Mouse (Mus musculus): ENCODE data around the gene Gjd3. TPM values are rescaled to one million over a fixed set of nuclear protein-coding genes. Genes with fewer than 3 reads are reported as not detected.

Gjd3 gene
- total and polyA plus RNA-seq, 2 experiments from 2014 or later = 4.5 to 5.1 TPM

GRCm38 (mm10) chr11:99023094-99023493 is 40.3 kb upstream of the Gjd3 start:
- H3K4me1 ChIP-seq (ENCODE audit: insufficient read depth, low read length) = peaks cover 5% of the 10 kb centered on the region
- no peak for DNase-seq (ENCODE audit: low spot score)
- no peak overlapping the region for H3K9ac ChIP-seq (replicated peaks; ENCODE audit: low read length, poor library complexity, severe bottlenecking)
- peak overlapping the region; percentile 55 for H3K4me3 ChIP-seq (ENCODE audit: low read depth, low read length)
- no peak overlapping the region for H3K27ac ChIP-seq (ENCODE audit: low read depth, low read length)
- H3K27me3 ChIP-seq (ENCODE audit: insufficient read depth, low read length) = no peaks in the 10 kb centered on the region
- H3K36me3 ChIP-seq (ENCODE audit: insufficient read depth, low read length) = no peaks in the 10 kb centered on the region
- ATAC-seq (ENCODE audit: low FRiP score) = no peak
- TF ChIP-seq CTCF (IDR thresholded peaks at IDR 0.05) = no peak
- H3K4me2 ChIP-seq (ENCODE audit: low read depth, low read length, poor library complexity, severe bottlenecking) = peak overlapping the region; percentile 91
- WGBS = 5% methylated on average over 4 of the region's 4 CpGs
- H3K9me3 ChIP-seq (ENCODE audit: low read length) = no peaks in the 10 kb centered on the region

GRCm38 (mm10) chr11:99022384-99022933 is 39.6 kb upstream of the Gjd3 start:
- Histone ChIP-seq H3K36me3 (ENCODE audit: insufficient read depth, low read length) (no peaks in the 10 kb centered on the region), H3K4me1 (ENCODE audit: insufficient read depth, low read length) (peaks cover 5% of the 10 kb centered on the region), H3K4me2 (ENCODE audit: low read depth, low read length, poor library complexity, severe bottlenecking) (no peak overlapping the region), H3K27me3 (ENCODE audit: insufficient read depth, low read length) (no peaks in the 10 kb centered on the region), H3K4me3 (ENCODE audit: low read depth, low read length) (no peak overlapping the region), H3K27ac (ENCODE audit: low read depth, low read length) (no peak overlapping the region), H3K9me3 (ENCODE audit: low read length) (no peaks in the 10 kb centered on the region), H3K9ac (replicated peaks; ENCODE audit: low read length, poor library complexity, severe bottlenecking) (no peak overlapping the region)
- TF ChIP-seq CTCF (IDR thresholded peaks at IDR 0.05) = no peak
- no peak for DNase-seq (ENCODE audit: low spot score)
- 80% methylated on average over 5 of the region's 5 CpGs for WGBS
- no peak for ATAC-seq (ENCODE audit: low FRiP score)

DNA sequence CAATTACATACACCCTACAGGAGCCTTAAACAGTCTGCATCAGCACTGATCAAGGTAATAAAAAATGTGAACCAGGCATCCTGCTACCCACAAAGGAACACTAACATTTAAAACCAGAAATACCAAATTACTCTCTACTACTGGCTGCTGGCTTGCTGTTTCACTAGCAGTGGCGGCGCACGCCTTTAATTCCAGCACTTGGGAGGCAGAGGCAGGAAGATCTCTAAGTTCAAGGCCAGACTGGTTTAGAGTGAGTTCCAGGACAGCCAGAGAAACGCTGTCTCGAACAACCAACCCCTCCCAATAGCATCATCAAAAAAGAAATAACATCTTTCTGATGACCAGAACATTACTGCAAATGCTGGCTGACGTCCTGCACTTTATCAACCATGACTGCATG is 37.0 kb upstream of the Gjd3 start:
- no peak overlapping the region for H3K9ac ChIP-seq (replicated peaks; ENCODE audit: low read length, poor library complexity, severe bottlenecking)
- DNase-seq (ENCODE audit: low spot score) (no peak), ATAC-seq (ENCODE audit: low FRiP score) (no peak)
- H3K4me3 ChIP-seq (ENCODE audit: low read depth, low read length) = no peak overlapping the region
- no peaks in the 10 kb centered on the region for H3K9me3 ChIP-seq (ENCODE audit: low read length)
- H3K4me2 ChIP-seq (ENCODE audit: low read depth, low read length, poor library complexity, severe bottlenecking) = no peak overlapping the region
- H3K27ac ChIP-seq (ENCODE audit: low read depth, low read length) = no peak overlapping the region
- 96% methylated on average over 6 of the region's 6 CpGs for WGBS
- H3K27me3 ChIP-seq (ENCODE audit: insufficient read depth, low read length) = no peaks in the 10 kb centered on the region
- TF ChIP-seq CTCF (IDR thresholded peaks at IDR 0.05) = no peak
- no peaks in the 10 kb centered on the region for H3K36me3 ChIP-seq (ENCODE audit: insufficient read depth, low read length)
- H3K4me1 ChIP-seq (ENCODE audit: insufficient read depth, low read length) = peaks cover 5% of the 10 kb centered on the region

DNA sequence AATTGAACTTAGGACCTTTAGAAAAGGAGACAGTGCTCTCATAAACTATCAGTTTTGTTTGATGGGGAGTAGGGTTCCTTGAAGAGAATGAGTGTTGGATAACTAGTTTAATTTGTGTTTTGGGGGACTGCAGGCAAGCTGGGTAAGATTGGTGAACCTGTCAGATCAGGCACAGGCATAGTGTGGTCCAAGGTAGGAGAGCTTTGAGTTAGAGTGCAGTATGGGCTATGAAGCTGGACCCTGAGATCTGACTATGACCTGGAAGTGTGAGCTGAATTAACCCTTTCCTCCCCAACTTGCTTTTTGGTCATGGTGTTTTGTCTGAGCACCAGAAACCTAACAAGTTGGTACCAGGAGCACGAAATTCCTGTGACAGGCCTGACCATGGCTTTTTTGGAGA is 31.0 kb upstream of the Gjd3 start:
- 83% methylated on average over 1 of the region's 1 CpGs for WGBS
- Histone ChIP-seq H3K27ac (ENCODE audit: low read depth, low read length) (no peak overlapping the region), H3K4me2 (ENCODE audit: low read depth, low read length, poor library complexity, severe bottlenecking) (no peak overlapping the region), H3K27me3 (ENCODE audit: insufficient read depth, low read length) (no peaks in the 10 kb centered on the region), H3K4me1 (ENCODE audit: insufficient read depth, low read length) (no peaks in the 10 kb centered on the region), H3K9ac (replicated peaks; ENCODE audit: low read length, poor library complexity, severe bottlenecking) (no peak overlapping the region), H3K9me3 (ENCODE audit: low read length) (no peaks in the 10 kb centered on the region), H3K36me3 (ENCODE audit: insufficient read depth, low read length) (no peaks in the 10 kb centered on the region), H3K4me3 (ENCODE audit: low read depth, low read length) (no peak overlapping the region)
- ATAC-seq (ENCODE audit: low FRiP score) = no peak
- no peak for DNase-seq (ENCODE audit: low spot score)
- TF ChIP-seq CTCF (IDR thresholded peaks at IDR 0.05) = no peak

DNA sequence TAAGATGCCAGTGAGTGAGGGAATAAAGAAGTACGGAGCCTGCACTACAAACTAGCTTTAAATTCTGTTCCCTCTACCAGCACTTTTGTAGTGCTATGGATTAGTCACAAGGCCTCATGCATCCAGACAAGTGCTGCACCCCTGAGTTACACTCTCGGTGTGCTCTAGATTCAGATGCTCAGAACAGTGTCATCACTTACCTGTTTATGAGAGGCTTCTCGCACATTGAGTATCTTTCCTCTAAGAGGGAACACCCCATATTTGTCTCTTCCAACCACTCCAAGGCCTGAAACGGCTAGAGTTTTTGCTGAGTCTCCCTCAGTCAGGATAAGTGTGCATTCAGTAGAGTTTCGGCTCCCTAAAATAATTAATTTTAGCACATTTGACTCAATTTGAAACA is 27.9 kb upstream of the Gjd3 start:
- H3K4me1 ChIP-seq (ENCODE audit: insufficient read depth, low read length) = no peaks in the 10 kb centered on the region
- H3K9ac ChIP-seq (replicated peaks; ENCODE audit: low read length, poor library complexity, severe bottlenecking) = no peak overlapping the region
- no peaks in the 10 kb centered on the region for H3K9me3 ChIP-seq (ENCODE audit: low read length)
- WGBS = 93% methylated on average over 5 of the region's 5 CpGs
- no peaks in the 10 kb centered on the region for H3K36me3 ChIP-seq (ENCODE audit: insufficient read depth, low read length)
- TF ChIP-seq CTCF (IDR thresholded peaks at IDR 0.05) = no peak
- H3K27me3 ChIP-seq (ENCODE audit: insufficient read depth, low read length) = no peaks in the 10 kb centered on the region
- DNase-seq (ENCODE audit: low spot score) (no peak), ATAC-seq (ENCODE audit: low FRiP score) (no peak)
- H3K4me2 ChIP-seq (ENCODE audit: low read depth, low read length, poor library complexity, severe bottlenecking) = no peak overlapping the region
- H3K4me3 ChIP-seq (ENCODE audit: low read depth, low read length) = no peak overlapping the region
- no peak overlapping the region for H3K27ac ChIP-seq (ENCODE audit: low read depth, low read length)

GRCm38 (mm10) chr11:99010124-99010523 is 27.3 kb upstream of the Gjd3 start:
- H3K9me3 ChIP-seq (ENCODE audit: low read length) = no peaks in the 10 kb centered on the region
- ATAC-seq (ENCODE audit: low FRiP score) = no peak
- no peaks in the 10 kb centered on the region for H3K27me3 ChIP-seq (ENCODE audit: insufficient read depth, low read length)
- WGBS = 88% methylated on average over 4 of the region's 4 CpGs
- H3K9ac ChIP-seq (replicated peaks; ENCODE audit: low read length, poor library complexity, severe bottlenecking) = no peak overlapping the region
- no peak overlapping the region for H3K4me2 ChIP-seq (ENCODE audit: low read depth, low read length, poor library complexity, severe bottlenecking)
- TF ChIP-seq CTCF (IDR thresholded peaks at IDR 0.05) = no peak
- no peaks in the 10 kb centered on the region for H3K36me3 ChIP-seq (ENCODE audit: insufficient read depth, low read length)
- H3K27ac ChIP-seq (ENCODE audit: low read depth, low read length) = no peak overlapping the region
- no peaks in the 10 kb centered on the region for H3K4me1 ChIP-seq (ENCODE audit: insufficient read depth, low read length)
- DNase-seq (ENCODE audit: low spot score) = no peak
- H3K4me3 ChIP-seq (ENCODE audit: low read depth, low read length) = no peak overlapping the region

All from midbrain, postnatal 0 days (tissue).